Mouse (Mus musculus) cerebellum, adult 2 months (tissue): ENCODE results near the gene Clec4a1. TPM values are rescaled to one million over a fixed set of nuclear protein-coding genes. Genes with fewer than 3 reads are reported as not detected.

Experiments
- DNase-seq, 2 experiments: peaks; one replicate each; pipeline ENCODE4 v3.0.0; 2021
- H3K27ac ChIP-seq: fragments of 200-500 bp; 2 replicates; pipeline ENCODE4 v1.5.1; 2012; ENCODE audit warnings: low read length, control low read depth, inconsistent platforms; ENCODE audit not compliant: insufficient read depth
- H3K27me3 ChIP-seq: fragments of 200-500 bp; 2 replicates; pipeline ENCODE4 v1.6.1; 2012; ENCODE audit warnings: inconsistent platforms, mild to moderate bottlenecking, low read length, moderate library complexity; ENCODE audit not compliant: control insufficient read depth, insufficient read depth
- H3K4me1 ChIP-seq: fragments of 200-500 bp; 2 replicates; pipeline ENCODE4 v1.6.1; 2011; ENCODE audit warnings: low read length; ENCODE audit not compliant: control insufficient read depth, insufficient read depth
- H3K4me3 ChIP-seq: fragments of 200-500 bp; replicated peaks from 2 replicates; pipeline ENCODE3; 2011; ENCODE audit warnings: mild to moderate bottlenecking, low read depth, low read length, control low read depth; ENCODE audit not compliant: insufficient read depth
- CTCF ChIP-seq: fragments of 200-500 bp; IDR thresholded peaks from 2 replicates; pipeline ENCODE4 v1.5.1; 2011; ENCODE audit warnings: low read depth, mild to moderate bottlenecking, control low read depth, low read length, moderate library complexity, borderline replicate concordance; ENCODE audit not compliant: insufficient read depth
- POLR2A ChIP-seq: fragments of 200-500 bp; IDR thresholded peaks from 2 replicates; pipeline ENCODE4 v1.6.1; 2011; ENCODE audit warnings: low read length, control low read depth, borderline replicate concordance; ENCODE audit not compliant: insufficient read depth
- WGBS: fragments of 180-500 bp; shearing (Covaris S2); methylation state at CpG from one replicate; pipeline ENCODE4 v1.1.7; 2018; 5-methylcytosine and 5-hydroxymethylcytosine counted together
- polyA plus RNA-seq: library from polyadenylated mRNA; depleted of rRNA; stranded (reverse); fragments of >200 nt; gene quantifications from 2 replicates; pipeline ENCODE4 v1.2.3, GENCODE M21; 2012; rRNA removed

The Clec4a1 gene
- polyA plus RNA-seq, 1 experiment = 0.16 TPM

- no peak for TF ChIP-seq POLR2A
- TF ChIP-seq CTCF = no peak
- no peak for DNase-seq
- no peak overlapping the region for H3K4me3 ChIP-seq
- 69% methylated on average over 2 of the region's 2 CpGs for WGBS
- H3K27ac ChIP-seq = no peak overlapping the region
- H3K27me3 ChIP-seq = no peaks in the 10 kb centered on the region
- H3K4me1 ChIP-seq = no peaks in the 10 kb centered on the region
These were observed 42.9 kb downstream of the Clec4a1 start for GRCm38 (mm10) chr6:122964562-122964961.

GRCm38 (mm10) chr6:122969048-122969447, 47.4 kb downstream of the Clec4a1 start:
- no peaks in the 10 kb centered on the region for H3K4me1 ChIP-seq
- no peak overlapping the region for H3K4me3 ChIP-seq
- no peak overlapping the region for H3K27ac ChIP-seq
- WGBS = 86% methylated on average over 2 of the region's 2 CpGs
- no peaks in the 10 kb centered on the region for H3K27me3 ChIP-seq
- TF ChIP-seq CTCF (no peak), POLR2A (no peak)
- DNase-seq = no peak

Other genes with a start within 250 kb of the Clec4a1 start
- 0.07 and 0.13 TPM in 2 replicates for gene Nanog, start 214.4 kb upstream of the Clec4a1 start, polyA plus RNA-seq
- gene Slc2a3, start 120.2 kb upstream of the Clec4a1 start, polyA plus RNA-seq = 102 and 112 TPM in 2 replicates
- gene Foxj2, start 101.9 kb upstream of the Clec4a1 start, polyA plus RNA-seq = 17.7 and 18.2 TPM in 2 replicates
- gene C3ar1, start 65.7 kb upstream of the Clec4a1 start, polyA plus RNA-seq = 0.38 and 0.44 TPM in 2 replicates
- 174 and 176 TPM in 2 replicates for gene Necap1, start 47.4 kb upstream of the Clec4a1 start, polyA plus RNA-seq
- gene Clec4a3, start 30.7 kb downstream of the Clec4a1 start, polyA plus RNA-seq = 0.11 and 0.21 TPM in 2 replicates
- not detected in 2 replicates for gene Clec4a4, start 68.5 kb downstream of the Clec4a1 start, polyA plus RNA-seq
- not detected in 2 replicates for gene Clec4b1, start 128.1 kb downstream of the Clec4a1 start, polyA plus RNA-seq
- 0.32 and 0.44 TPM in 2 replicates for gene Clec4a2, start 184.6 kb downstream of the Clec4a1 start, polyA plus RNA-seq